Mouse (Mus musculus) kidney, embryonic 16.5 days (tissue): ENCODE measurements around the gene Gm4871. TPM values are rescaled to one million over a fixed set of nuclear protein-coding genes. Genes with fewer than 3 reads are reported as not detected.
"Not testable (repeated sequence)": the region's sequence is repeated elsewhere in the genome, so short reads cannot be mapped to it uniquely, and the experiment has no call there.

Experiments used
- ATAC-seq: fragments of 200-750 bp; cut with Nextera tagmentation; 2 replicates; pipeline ENCODE4 v1.8.0; 2017; ENCODE audit warnings: moderate TSS enrichment; ENCODE audit not compliant: low FRiP score, low TSS enrichment
- H3K27ac ChIP-seq: fragments of 300-500 bp; sonication (generic); 2 replicates; pipeline ENCODE4 v1.5.1; 2014; ENCODE audit warnings: low read length
- H3K27me3 ChIP-seq: fragments of 300-500 bp; sonication (generic); 2 replicates; pipeline ENCODE4 v1.6.1; 2014; ENCODE audit warnings: low read length, control low read depth, mixed read lengths; ENCODE audit not compliant: insufficient read depth
- H3K36me3 ChIP-seq: fragments of 300-500 bp; sonication (generic); 2 replicates; pipeline ENCODE4 v1.6.1; 2014; ENCODE audit warnings: low read length, control low read depth, mixed read lengths; ENCODE audit not compliant: insufficient read depth
- H3K4me1 ChIP-seq: fragments of 300-500 bp; sonication (generic); 2 replicates; pipeline ENCODE4 v1.6.1; 2014; ENCODE audit warnings: low read length, control low read depth, mixed read lengths; ENCODE audit not compliant: insufficient read depth
- H3K4me2 ChIP-seq: fragments of 300-500 bp; sonication (generic); replicated peaks from 2 replicates; pipeline ENCODE4 v1.6.1; 2014; ENCODE audit warnings: low read depth, low read length
- H3K4me3 ChIP-seq: fragments of 300-500 bp; sonication (generic); 2 replicates; pipeline ENCODE4 v1.5.1; 2014; ENCODE audit warnings: mild to moderate bottlenecking, low read length
- H3K9ac ChIP-seq: fragments of 300-500 bp; sonication (generic); replicated peaks from 2 replicates; pipeline ENCODE4 v1.6.1; 2014; ENCODE audit warnings: low read length
- H3K9me3 ChIP-seq: fragments of 300-500 bp; sonication (generic); 2 replicates; pipeline ENCODE4 v1.6.1; 2016; ENCODE audit warnings: low read length, control low read depth
- WGBS: fragments of 180-500 bp; shearing (Covaris S2); extraction: QIAGEN DNeasy Blood & Tissue Kit; methylation state at CpG from one replicate; pipeline ENCODE4 v1.1.7; 2014; 5-methylcytosine and 5-hydroxymethylcytosine counted together
- polyA plus RNA-seq: library from polyadenylated mRNA; unstranded; fragments of >200 nt; fragmentation: Nextera tagmentation; extraction: Ambion mirVana; gene quantifications from 2 replicates; pipeline ENCODE4 v1.2.1, GENCODE M21; 2015

Gene Gm4871
- polyA plus RNA-seq, 1 experiment from 2014 or later, result not detected

GRCm38 (mm10) chr5:145054187-145054586 lies 21.6 kb upstream of the Gm4871 start:
- ATAC-seq, H3K4me1 ChIP-seq, H3K36me3 ChIP-seq, H3K27ac ChIP-seq, H3K4me2 ChIP-seq, H3K9ac ChIP-seq, H3K27me3 ChIP-seq, H3K9me3 ChIP-seq, H3K4me3 ChIP-seq: not testable (repeated sequence)
- WGBS, result 80% methylated on average over 3 of the region's 3 CpGs

- H3K9ac ChIP-seq, H3K4me3 ChIP-seq, H3K36me3 ChIP-seq, H3K4me1 ChIP-seq, H3K27me3 ChIP-seq, H3K27ac ChIP-seq, H3K4me2 ChIP-seq, H3K9me3 ChIP-seq, ATAC-seq: not testable (repeated sequence)
- WGBS, result 61% methylated on average over 3 of the region's 3 CpGs
Observed at GRCm38 (mm10) chr5:145042690-145043089, 10.1 kb upstream of the Gm4871 start, which contains the start of gene 1700018F24Rik. Gene 1700018F24Rik, plus strand, starts transcription at chr5:145042990.

GRCm38 (mm10) chr5:145041628-145042027 lies 9.1 kb upstream of the Gm4871 start:
- Histone ChIP-seq H3K9me3 (no peaks in the 10 kb centered on the region), H3K27ac (no peak overlapping the region), H3K4me2 (no peak overlapping the region), H3K4me1 (no peaks in the 10 kb centered on the region), H3K36me3 (no peaks in the 10 kb centered on the region), H3K27me3 (no peaks in the 10 kb centered on the region), H3K4me3 (no peak overlapping the region), H3K9ac (no peak overlapping the region)
- no peak for ATAC-seq
- 46% methylated on average over 4 of the region's 4 CpGs for WGBS

- H3K4me3 ChIP-seq, H3K36me3 ChIP-seq, H3K4me1 ChIP-seq, H3K9me3 ChIP-seq, H3K27ac ChIP-seq, H3K9ac ChIP-seq, H3K4me2 ChIP-seq, ATAC-seq, H3K27me3 ChIP-seq: not testable (repeated sequence)
- WGBS, result 92% methylated on average over 1 of the region's 1 CpGs
Observed at GRCm38 (mm10) chr5:145030476-145030875, 2.1 kb downstream of the Gm4871 start.

GRCm38 (mm10) chr5:145020712-145021111 lies 11.8 kb downstream of the Gm4871 start:
- H3K4me3 ChIP-seq, H3K27me3 ChIP-seq, H3K9ac ChIP-seq, H3K4me2 ChIP-seq, H3K36me3 ChIP-seq, H3K27ac ChIP-seq, ATAC-seq, H3K9me3 ChIP-seq, H3K4me1 ChIP-seq: not testable (repeated sequence)
- WGBS, result 86% methylated on average over 1 of the region's 1 CpGs

- not testable (repeated sequence) for H3K4me1 ChIP-seq, H3K27me3 ChIP-seq, H3K4me2 ChIP-seq, H3K9me3 ChIP-seq, H3K27ac ChIP-seq, H3K9ac ChIP-seq, H3K4me3 ChIP-seq, H3K36me3 ChIP-seq, ATAC-seq
- 33% methylated on average over 1 of the region's 1 CpGs for WGBS
Observed at GRCm38 (mm10) chr5:145020254-145020653, 12.3 kb downstream of the Gm4871 start.

- H3K4me2 ChIP-seq, H3K27ac ChIP-seq, H3K4me3 ChIP-seq, H3K9ac ChIP-seq, H3K27me3 ChIP-seq, H3K9me3 ChIP-seq, H3K36me3 ChIP-seq, ATAC-seq, H3K4me1 ChIP-seq: not testable (repeated sequence)
- WGBS, result 43% methylated on average over 1 of the region's 2 CpGs
Observed at GRCm38 (mm10) chr5:145016761-145017160, 15.8 kb downstream of the Gm4871 start.

- no peak for ATAC-seq
- Histone ChIP-seq H3K27ac (no peak overlapping the region), H3K9me3 (no peaks in the 10 kb centered on the region), H3K4me3 (no peak overlapping the region), H3K4me1 (no peaks in the 10 kb centered on the region), H3K4me2 (no peak overlapping the region), H3K9ac (no peak overlapping the region), H3K36me3 (no peaks in the 10 kb centered on the region), H3K27me3 (no peaks in the 10 kb centered on the region)
- WGBS, result 86% methylated on average over 1 of the region's 1 CpGs
Observed at GRCm38 (mm10) chr5:145014278-145014677, 18.3 kb downstream of the Gm4871 start.

GRCm38 (mm10) chr5:145008878-145009659 lies 23.5 kb downstream of the Gm4871 start:
- Histone ChIP-seq H3K4me1 (no peaks in the 10 kb centered on the region), H3K4me3 (no peak overlapping the region), H3K9ac (no peak overlapping the region), H3K27ac (no peak overlapping the region), H3K9me3 (no peaks in the 10 kb centered on the region), H3K27me3 (no peaks in the 10 kb centered on the region), H3K4me2 (no peak overlapping the region), H3K36me3 (no peaks in the 10 kb centered on the region)
- no peak; the same call in 1 of the 2 replicates for ATAC-seq
- 90% methylated on average over 15 of the region's 15 CpGs for WGBS

GRCm38 (mm10) chr5:145005596-145005995 lies 27.0 kb downstream of the Gm4871 start:
- no peak overlapping the region for H3K4me2 ChIP-seq
- H3K27me3 ChIP-seq, result no peaks in the 10 kb centered on the region
- no peak overlapping the region for H3K27ac ChIP-seq
- no peak for ATAC-seq
- no peak overlapping the region for H3K9ac ChIP-seq
- H3K4me1 ChIP-seq, result no peaks in the 10 kb centered on the region
- H3K9me3 ChIP-seq, result no peaks in the 10 kb centered on the region
- no peaks in the 10 kb centered on the region for H3K36me3 ChIP-seq
- 77% methylated on average over 6 of the region's 6 CpGs for WGBS
- H3K4me3 ChIP-seq, result no peak overlapping the region
